Mouse (Mus musculus): ENCODE measurements around the gene Lmbr1l.
"Not testable (repeated sequence)": the region's sequence is repeated elsewhere in the genome, so short reads cannot be mapped to it uniquely, and the experiment has no call there.

Lmbr1l gene

DNA sequence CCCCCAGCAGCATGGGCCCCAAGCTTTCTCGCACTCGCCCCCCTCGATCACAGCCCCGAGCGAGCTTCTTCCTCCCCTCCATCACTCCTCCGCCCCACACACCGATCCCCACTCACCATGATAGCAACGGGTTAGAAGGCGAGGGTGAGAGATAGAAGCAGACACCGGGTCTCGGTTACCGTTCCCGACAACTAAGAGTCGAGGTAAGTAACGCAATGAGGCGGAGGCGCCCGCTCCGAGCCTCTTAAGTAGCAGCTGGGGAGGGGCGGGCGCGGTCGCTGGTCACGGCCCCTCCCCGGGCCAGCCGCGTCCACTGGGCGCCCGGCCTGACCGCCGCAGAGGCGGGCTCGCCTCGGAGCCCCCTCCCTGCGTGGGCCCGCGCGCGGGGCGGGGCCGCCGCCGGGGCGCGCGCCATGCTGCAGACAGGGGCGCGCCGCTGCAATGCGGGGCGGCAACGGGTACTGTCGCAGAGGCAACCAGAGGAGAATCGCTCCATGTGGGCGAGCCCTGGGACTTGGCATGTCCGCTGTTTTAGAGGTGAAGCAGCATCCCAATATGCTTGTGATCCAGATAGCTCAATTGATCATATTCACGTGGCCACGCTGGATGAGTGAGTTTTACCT lies 16.3 kb upstream of the Lmbr1l start, which contains the start of gene Tuba1b:
Gene Tuba1b, minus strand, starts transcription at position 349 of the 623 bp plus-strand sequence.
- DNase-seq = peak; percentile 91

DNA sequence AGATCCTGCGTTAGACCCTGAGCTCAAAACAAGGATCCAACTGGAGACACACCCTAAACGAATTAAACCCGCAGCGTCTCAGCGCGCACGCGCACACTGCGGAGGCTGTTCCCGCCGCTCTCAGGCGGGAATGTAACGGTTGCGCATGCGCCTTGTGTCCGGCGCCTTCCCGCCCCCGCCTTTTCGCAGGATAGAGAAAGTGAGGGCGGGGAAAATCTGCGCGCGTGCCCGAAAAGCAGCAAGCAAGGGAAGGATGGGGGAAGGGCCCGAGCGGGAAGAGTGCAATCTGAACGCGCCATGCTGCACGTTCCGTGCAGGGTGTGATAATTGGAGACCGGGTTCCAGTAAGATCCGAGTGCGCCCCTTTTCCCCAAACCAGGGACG lies 15.8 kb upstream of the Lmbr1l start:
- DNase-seq = peak; percentile 95

DNA sequence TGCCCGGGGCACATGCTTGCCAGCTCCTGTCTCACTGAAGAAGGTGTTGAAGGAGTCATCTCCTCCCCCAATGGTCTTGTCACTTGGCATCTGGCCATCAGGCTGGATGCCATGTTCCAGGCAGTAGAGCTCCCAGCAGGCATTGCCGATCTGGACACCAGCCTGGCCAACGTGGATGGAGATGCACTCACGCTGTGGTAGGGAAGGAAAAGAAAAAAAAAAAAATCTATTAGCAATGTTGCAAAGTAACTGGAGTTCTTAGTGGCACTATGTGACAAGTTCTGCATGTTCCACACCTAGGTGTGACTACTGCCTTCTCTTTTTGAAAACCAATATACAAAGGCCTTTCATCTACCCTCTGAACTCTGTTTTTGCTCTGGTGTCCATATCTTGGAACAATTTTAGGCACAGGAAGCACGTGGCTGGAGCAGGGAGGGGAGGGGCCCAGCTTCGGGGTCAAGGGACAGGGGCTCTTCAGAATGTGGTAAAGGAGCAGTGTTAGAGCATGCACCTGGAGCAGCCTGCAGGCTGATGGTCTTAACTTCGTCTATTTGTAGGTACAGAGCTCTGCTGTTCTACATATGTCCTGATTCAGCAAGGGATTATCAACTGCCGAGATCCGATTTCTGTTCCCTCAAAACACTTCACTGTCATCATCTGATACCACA lies 15.1 kb upstream of the Lmbr1l start:
- DNase-seq = not testable (repeated sequence)

DNA sequence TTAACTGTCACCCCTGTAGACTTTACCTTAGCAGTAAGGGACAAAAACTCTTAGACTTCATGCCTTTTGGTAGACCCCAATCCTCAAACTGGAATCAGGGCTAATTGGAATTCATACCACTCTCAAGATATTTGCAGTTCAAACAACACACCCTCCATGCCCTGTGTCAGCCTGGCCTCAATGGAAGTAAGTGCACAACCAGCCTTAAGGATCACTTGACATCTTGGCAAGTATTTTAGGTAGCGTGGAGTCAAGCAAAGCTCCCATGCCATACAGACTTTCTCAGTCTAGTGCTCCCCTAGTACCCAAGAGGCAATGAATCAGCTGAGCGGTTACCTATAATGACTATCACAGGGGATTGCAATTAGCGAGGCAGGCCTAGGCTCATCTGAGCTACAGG lies 13.0 kb upstream of the Lmbr1l start:
- no peak for DNase-seq

DNA sequence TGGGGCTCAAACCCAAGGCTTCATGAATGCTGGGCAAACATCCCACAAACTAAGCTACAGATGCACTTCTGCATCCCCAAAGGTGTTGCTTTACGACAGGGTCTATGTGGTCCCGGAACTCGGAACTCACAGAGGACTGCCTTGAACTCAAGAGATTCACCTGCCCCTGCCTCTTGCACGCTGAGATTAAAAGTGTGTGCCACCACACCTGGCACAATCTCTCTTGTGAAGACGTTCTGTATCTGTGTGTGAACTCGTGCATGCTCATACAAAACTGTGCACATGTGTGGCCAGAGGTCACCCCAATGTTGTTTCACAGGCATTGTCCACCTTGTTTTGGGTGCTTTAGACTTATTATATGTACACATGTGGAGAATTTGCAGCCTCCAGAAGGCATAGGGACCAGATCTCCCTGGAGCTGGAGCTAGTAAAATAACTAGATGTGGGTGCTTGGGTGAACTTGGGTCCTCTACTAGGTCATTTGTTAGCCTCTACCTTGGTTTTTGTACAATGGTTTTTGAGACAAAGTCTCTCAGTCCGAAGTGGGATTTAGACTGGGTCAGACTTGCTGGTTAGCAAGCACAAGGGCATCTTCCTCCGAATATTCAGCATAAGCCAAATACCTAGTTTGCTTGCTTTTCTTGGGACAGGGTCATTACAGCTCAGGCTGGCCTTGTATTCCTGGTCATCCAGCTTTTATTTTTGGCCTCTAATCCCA lies 12.1 kb upstream of the Lmbr1l start:
- DNase-seq = no peak

DNA sequence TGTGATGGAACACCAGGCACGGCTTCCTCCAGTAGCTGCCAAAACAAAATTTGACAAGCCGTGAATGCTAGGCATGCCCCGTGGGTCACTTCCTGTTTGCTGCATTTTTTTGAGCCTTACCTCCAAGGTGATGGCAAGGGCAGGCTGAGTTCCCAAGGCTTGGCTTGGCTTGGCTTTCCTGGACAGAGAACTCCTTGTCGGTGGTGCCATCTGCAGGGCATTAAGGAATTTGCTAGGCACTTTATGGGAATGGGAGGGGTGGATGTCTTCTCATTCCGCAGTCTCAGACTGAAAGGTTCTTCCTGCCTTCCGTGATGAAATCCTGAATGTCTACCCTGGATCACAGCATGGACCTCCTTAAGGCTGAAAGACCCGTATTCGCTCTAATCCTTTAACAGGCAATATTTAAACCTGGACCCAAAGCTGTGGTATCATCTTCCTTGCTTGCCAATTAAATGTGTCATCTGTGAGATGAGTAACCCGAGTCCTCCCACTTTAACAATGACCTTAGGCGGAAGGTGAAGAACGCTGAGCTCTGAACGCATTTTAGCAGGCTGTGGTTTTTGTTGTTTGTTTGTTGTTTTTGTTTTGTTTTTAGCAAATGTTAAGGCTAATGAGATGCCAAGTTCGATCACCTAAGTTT lies 10.7 kb upstream of the Lmbr1l start:
- DNase-seq = peak; percentile 87

DNA sequence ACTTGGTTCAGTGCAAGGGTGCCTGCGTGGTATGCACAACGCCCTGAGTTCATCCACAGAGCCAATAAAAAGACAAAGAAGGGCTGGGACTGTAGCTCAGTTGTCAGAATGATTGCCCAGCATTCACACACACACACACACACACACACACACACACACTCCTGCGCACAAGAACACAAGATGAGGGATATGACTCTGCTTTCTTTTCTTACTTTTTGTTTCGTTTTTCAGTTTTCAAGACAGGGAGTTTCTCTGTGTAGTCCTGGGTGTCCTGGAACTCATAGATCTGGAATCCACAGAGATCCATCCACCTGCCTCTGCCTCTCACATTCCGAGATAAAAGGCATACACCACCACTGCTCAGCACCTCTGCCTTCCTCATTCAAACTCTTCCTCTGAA lies 9.5 kb upstream of the Lmbr1l start:
- DNase-seq = no peak

DNA sequence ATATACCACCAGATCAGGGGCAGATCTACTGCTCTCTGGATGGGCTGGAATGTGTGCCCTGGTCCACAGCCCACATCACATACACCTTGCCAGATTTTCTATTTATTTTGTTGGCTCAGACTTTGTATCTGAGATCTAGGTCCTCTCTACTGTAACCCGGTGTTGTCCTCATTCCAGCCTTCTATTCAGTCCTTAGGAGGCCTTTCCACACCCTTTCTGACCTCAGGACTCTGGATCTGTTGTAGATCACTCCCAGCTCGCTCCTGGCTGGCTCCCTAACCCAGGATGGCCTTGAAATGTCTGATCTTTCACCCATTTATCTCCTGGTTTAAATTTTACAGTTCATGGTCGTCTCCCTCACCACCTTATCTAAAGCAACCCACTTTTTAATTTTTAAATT lies 6.7 kb upstream of the Lmbr1l start:
- no peak for DNase-seq

DNA sequence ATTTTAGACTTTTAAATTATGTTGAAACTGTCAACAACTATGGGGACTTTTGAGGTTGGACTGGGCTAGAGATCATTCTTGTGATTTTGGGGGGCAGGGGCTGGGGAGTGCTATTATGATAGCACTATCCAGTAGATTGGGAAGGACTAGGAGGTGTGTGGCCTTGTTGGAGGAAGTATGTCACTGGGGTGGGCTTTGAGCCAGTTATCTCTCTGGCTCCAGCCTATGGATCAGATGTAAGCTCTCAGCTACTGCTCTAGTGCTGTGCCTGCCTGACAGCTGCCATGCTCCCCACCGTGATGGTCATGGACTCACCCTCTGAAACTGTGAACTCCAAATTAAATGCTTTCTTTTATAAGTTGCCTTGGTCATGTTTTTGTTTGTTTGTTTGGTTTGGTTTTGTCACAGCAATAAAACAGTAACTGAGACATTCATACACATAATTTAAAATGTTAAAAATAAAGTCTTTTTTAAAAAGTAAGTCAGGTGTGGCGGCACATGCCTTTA lies 5.1 kb upstream of the Lmbr1l start:
- no peak for DNase-seq

DNA sequence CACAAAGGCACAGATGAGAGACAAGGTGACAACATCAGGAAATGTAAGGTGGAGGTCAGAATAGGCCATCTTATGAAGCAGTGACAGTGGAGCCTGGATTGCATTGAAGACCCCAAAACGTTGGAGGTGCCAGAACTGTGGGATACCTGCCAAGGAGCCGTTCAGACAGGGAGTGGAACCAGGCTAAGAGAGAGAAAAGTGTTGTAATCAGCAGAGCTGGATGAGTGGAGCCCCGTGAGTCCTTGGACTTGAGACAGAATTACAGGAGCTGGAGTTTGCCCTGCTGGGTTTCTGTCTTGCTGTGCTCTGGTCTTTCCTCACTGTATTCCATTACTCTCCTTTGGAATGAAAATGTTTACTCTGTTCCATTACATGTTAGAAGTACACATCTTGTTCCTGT lies 4.5 kb upstream of the Lmbr1l start:
- DNase-seq = peak; percentile 60

DNA sequence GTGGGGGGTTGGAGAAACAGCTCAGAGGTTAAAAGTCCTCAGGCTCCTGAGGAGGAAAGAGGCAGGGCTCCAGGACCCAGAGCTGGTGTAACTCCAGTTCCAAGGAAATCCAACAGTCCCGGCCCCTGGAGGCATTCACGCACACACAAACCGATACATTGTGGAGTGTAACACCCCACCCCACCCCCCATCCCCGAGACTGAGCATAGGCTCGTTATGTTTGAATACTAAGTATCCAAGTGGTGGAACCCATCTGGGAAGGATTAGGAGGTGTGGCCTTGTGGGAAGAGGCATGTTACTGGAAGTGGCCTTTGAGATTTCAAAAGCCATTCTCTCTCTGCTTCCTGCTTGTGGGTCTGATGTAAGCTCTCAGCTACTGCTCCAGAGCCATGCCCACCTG lies 3.5 kb upstream of the Lmbr1l start:
- DNase-seq = no peak

DNA sequence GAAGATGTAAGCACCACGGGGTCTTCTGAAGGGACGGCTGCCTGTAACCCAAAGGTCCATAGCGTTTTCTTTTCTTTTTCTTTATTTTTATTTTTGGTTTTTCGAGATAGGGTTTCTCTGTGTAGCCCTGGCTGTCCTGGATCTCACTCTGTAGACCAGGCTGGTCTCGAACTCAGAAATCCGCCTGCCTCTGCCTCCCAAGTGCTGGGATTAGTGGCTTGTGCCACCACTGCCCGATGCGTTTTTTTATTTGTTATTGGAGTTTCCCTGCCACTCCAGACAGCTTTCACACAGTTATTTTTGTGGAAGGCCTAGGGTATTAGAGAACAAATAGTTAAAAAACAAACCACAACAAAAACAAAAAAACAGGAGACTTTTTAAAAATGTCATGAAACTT lies 466 bp upstream of the Lmbr1l start:
- not testable (repeated sequence) for DNase-seq

DNA sequence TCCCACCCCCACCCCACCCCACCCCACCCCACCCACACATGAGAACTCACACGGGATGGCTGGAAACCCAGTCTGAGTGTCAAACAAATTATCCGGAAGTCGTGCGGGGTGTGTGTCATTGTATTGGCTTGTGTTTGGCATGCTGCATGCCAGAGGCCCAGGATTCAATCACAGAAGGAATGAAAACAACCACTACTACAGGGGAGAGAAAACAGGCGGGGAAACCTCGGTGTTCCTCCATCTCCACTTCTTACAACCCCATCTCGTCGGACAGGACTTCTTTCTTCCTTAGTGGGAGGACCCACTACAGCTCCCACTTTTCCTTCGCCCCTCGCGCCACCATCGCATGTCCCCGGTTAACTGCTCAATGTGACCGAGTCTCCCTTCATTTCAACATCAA lies 940 bp downstream of the Lmbr1l start:
- no peak for DNase-seq

DNA sequence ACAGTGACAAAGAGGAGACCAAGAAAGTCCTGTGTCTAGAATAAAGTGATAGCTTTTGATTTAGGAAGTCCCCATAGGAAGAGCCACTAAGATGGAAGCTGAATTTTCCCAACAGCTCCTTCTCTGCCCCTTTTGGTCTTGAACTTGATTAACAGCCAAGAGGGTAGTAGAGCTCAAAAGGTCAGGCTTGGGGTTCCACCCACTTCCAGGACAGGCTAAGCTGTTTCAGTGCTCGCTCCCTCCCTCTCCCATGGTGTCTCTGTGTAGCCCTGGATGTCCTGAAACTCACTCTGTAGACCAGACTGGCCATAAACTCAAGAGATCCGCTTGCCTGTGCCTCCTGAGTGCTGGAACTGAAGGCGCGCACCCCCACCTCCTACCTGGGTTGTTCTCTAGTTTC lies 2.0 kb downstream of the Lmbr1l start:
- peak; percentile 26 for DNase-seq

DNA sequence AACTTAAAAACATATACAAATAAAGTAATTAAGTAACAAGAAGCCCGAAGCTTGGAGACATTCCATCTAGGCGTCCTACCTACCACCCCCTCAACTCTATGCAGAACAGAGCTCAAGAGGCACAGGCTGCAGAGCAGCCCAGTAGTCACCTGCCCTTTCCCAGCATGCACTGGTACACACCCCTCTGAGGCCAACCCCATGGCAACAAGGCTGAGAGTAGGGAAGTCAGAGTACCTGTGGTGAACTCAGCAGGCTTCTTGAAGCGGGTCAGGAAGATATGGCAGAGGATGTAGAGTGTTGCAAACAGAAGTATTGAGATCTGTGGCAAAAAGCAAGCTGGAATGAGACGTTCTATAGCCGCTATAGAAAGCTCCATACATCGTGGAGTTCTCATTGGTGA lies 3.1 kb downstream of the Lmbr1l start:
- no peak for DNase-seq

DNA sequence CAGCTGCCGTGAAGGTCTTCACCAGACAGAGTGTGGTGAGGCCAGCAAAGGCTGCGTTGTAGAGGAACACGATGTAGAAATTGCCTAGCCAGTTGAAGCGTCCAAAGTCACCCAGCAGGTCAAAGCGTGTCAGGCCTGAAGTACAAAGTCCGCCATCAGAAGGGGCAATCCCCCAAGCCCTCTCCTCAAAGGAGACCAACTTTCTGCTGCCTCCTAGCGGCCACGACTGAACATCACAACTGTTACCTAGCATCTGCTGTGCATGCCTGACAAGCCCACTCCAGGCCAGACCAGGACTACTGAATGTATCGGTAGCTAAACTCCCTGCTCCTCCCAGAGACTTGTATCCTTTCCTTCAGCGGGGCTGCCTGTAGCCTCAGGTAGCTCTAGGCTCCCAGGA lies 13.3 kb downstream of the Lmbr1l start:
- peak; percentile 54 for DNase-seq

DNA sequence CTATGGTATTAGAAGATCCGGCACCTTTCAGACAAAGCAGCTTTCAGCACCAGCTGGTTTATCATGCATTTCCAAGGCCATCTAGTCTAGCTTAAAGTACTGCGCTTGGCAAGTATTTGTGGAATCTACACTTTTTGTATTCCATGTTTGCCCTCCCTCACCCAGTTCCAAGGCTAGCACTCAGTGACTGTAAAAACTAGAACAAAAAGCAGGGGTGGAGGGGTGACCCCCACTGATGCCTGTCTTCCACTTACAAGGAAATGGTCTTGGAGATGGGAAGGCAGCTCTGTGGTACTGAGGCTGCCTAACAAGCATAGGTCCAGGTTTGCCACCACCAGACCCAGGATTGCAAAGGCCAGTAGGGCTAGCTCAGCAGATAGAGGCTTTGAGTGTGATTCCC lies 15.4 kb downstream of the Lmbr1l start:
- DNase-seq = no peak

DNA sequence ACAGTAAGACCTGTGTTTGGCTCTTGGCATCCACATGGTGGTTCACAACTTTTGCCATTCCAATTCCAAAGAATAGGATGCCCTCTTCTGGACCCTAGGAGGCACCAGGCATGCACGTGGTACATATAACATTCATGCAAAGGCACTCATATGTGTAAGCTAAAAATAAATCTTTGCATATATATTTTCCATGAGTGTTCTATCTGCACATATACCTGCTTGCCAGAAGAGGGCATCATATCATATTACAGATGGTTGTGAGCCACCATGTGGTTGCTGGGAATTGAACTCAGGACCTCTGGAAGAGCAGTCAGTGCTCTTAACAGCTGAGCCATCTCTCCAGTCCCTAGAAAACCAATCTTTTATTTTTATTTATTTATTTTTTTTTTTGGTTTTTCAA lies 16.5 kb downstream of the Lmbr1l start:
- no peak for DNase-seq

DNA sequence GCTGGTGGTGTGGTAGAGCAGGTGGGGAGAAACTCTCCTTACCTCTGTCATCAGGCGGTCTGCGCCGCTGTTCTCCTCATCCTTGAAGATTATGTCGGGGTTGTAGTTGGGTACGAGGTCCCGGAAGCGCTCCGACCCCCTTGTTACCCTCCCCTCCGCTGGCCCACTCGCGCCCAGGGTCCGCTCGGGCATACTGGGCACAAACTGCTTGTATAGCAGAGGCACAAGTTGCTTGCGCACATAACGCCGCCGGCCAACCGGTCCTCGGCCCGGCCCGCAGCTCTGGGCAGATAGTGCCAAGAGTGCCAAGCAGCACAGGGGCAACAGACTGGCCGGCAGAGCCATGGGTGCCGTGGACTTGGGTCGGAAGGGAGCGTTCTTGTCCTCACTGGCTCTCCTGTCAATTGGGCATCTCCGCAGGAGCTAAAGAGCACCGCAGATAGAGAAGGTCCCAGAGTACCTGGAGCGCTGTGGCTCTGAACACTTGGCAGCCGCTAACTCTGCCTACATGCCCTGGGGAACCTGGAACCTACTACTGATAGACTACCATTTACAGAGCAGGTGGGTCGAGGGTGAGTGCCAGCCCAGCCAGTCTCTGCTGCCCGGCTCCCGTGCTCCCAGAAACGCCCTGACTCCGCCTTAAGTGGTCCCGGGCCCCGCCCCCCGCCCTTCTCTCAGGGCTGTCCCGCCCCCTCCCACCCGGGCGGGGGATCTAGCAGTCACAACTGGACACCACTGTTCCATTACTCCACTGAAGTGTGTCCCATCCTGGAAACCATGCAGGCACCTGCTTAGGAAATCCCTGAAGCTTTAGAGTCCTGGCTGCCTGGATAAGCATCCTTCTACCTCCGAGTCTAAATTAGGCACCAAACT lies 19.9 kb downstream of the Lmbr1l start, which contains the start of gene Dhh:
Gene Dhh, minus strand, starts transcription at position 613 of the 873 bp plus-strand sequence.
- peak; percentile 32 for DNase-seq

DNA sequence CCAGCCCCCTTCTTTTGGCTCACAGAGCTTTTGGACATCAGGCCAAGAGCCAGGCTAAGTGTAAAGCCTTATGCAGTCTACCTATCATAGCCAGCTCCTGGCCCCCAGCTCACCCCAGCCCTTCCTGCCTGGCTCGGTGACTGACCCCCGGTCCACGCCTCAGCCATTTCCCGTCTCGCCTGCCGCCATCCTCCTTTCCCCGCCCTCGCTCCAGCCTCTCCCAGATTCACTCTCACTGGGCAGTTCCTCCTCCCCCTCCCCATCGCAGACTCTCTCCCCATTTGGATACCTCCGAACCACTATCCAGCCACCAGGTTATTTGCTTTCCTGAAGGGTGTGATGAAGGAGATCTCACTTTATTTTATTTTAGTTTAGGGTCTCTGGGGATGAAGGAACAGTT lies 20.5 kb downstream of the Lmbr1l start:
- DNase-seq = peak; percentile 15

DNA sequence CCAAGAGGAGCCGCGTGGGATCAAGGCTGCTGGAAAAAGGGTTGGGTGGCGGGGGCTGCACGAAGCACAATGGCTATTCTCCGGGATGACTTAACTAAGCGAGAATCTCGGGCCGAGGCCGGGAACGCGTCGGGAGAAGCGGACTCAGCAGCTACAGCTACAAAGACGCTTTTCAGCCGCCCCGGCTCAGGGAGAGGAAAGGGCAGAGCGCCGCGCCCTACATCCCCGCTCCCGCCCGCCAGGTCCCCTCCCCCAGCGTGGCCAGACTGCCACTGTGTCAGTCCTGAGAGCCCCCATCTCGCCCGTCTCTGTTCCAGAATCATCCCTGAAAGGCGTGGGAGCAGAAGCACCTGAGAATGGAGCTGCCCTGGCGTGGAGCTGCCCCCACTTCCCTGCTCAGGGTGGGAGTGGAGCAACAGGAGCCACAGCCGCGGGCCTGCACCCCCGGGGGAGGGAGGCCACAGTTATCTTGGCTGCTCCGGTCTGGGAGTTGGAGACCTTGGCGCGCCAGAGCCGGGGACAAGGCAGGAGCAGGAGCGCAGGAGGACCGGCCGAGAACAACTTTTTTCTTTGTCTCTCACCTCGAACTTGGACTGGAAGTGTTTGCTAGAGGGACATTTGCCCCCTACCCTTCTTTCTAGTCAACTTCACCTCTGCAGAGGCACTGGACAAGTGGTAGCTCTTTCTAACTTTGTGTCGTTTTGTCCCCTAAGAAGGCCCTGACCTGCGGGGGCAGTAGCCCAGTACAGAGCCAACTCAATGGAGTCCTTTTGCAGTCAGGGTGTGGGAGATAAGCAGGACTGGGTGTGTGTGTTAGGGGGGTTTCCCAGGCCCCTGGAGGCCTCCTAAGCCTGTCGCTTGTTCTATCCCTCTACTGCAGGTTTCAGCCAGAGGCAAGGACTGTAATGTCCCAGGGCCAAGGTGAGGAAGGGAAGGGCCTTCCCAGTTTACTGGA lies 22.1 kb downstream of the Lmbr1l start:
- DNase-seq = peak; percentile 25

Data from kidney, adult 18-20 months (tissue).